Mouse (Mus musculus): Measurements from ENCODE around the gene Padi2.

Padi2 gene

DNA sequence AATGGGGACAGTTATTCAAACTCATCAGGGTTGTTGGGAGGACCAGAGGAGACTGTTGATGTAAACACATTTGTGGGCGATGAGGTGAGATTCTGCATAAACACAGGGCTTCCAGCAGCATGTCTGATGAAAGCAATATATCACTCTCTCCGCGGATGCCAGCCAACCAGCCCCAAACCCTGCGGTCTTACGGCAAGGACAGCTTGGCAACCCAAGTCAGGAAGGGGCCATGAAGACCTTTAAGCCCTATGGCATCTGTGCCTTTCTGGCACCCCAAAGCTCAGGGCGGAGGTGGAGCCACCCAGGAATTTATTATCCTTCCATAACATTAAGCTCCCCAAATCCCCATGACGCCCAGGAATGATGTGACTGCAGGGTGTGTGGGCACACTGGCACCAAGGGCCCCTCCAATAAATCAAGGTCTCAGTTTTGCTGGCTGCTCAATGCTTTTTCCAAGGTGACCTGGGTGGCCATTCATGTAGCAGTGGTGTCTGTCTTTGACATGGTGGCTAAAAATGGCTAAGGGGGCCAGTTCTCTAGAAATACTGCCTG, 53.1 kb downstream of the Padi2 start:
- no peak for DNase-seq (ENCODE audit: low spot score)

DNA sequence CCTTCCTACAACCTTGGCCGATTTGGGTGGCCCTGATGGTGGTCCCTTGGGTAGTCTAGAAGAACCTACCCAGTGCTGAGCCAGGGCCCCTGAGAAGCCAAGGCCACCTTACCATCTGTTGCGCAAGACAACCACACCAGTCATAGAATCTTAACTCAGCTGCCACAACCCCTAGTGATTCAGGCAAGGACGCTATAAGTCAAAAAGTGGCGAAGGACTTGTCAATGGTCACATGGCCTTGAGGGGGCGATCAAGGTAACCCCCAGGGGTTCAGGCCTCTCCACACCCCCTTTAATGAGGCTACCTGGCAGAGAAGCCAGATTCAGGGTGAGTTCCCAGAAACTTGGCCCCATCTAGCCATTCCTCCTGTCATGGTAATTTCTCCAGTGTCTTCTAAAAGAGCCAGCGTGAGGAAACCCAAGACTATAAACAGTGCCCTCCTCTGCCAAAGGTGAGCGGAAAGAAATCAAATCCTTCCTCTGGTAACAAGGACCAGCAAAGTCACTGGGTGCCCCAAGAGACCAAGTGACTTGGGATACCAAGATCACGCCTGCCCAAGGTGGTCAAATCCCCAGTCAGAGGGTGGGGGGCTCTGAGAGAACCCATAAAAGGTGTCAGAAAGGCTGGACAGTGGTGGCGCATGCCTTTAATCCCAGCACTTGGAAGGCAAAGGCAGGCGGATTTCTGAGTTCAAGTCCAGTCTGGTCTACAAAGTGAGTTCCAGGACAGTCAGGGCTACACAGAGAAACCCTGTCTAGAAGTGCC, 53.8 kb downstream of the Padi2 start:
- DNase-seq (ENCODE audit: low spot score) = no peak

DNA sequence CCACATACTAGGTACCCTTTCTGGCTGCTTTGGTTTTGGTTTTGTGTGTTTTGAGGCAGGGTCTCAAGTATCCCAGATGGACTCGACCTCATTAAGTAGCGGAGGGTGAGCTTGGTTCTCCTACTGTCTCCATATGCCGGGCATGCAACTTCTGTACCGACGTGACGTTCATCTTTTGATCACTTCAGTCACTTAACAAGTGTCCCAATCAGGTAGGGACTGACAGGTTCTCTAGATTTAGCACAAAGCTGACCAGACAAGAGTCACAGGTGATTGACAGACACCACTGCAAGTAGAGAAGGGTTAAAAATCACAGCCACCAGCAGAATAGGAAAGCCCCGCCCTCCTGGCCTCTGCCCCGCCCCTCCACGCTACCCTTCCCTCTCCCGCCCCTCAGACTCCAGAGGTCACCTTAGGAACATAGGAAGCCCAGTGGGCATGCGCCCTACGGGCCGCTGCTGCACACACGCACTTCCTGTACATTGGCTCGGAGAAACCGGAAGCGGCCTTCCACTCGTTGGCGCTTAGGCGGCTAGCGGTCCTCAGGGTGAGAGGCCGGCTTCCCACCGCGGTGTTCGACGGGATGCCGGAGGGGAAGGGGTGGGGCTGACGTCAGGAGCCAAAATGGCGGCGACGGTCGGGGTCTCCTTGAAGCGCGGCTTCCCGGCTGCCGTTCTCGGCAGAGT, 54.8 kb downstream of the Padi2 start, which contains the start of gene Sdhb:
Gene Sdhb (plus strand): TSS at position 423 of the 686 bp plus-strand sequence.
- DNase-seq (ENCODE audit: low spot score) = peak; percentile 93

DNA sequence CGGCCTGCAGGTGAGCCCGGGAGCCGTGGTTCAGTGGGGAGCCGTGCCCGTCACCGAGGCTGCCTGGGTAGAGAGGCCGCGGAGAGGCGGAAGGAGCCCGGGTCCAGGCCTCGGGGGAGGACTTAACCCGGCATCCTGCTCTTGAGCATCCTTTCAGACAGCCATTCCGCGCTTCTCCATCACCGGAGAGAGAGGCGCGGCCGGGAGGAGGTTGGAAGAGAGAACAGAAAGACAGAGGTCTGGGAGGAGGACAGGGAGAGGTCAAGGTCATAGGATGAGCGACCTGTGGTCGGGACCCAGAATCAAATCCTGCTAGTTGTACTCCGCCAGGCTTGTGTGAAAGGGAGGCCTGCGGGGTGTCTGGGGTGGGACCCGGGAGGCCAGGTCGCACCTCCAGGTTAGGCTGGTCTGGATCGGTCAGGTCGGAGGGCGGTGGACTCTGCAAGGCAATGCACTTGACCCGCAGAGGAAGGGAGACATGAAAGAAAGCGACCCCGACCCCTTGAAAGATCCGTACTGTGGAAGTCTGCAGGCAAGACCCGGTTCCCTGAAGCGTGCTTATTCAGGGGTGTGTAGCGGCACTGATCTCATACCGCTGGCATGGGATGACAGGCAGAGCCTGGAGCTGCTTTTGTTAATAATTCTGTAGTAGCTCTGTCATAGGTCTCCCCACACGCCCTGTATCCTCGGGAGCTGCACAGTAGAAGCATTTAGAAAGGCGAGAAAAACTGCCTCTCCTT, 55.5 kb downstream of the Padi2 start:
- no peak for DNase-seq (ENCODE audit: low spot score)

DNA sequence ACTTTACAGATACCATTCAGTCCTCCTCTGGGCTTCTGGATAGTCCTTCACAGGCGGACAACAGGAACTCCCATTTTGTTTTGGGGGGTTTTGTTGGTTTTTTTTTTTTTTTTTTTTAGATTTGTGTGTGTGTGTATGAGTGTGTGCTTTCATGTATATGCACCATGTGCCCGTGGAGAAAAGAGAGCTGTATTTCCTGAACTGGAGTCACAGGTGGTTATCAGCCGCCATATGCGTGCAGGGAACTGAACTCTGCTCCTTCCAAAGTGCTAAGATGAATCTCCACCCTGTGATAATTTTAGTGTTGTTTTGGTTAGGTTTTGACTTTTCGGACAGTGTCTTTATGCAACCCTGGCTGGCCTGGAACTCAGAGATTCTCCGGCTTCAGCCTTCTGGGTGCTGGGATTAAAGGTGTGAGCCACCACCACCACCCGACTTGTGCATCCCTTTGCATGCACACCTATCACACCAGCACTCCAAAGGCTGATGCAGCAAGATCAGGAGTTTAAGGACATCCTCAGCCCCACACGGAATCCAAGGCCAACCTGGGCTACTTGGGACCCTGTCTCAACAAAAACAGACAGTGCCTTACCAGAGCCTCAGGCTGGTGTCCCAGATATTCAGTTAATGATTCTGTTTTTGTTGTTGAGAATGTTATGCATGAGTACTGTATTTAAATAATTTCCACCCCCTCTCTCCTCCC, 56.2 kb downstream of the Padi2 start:
- DNase-seq (ENCODE audit: low spot score) = no peak

DNA sequence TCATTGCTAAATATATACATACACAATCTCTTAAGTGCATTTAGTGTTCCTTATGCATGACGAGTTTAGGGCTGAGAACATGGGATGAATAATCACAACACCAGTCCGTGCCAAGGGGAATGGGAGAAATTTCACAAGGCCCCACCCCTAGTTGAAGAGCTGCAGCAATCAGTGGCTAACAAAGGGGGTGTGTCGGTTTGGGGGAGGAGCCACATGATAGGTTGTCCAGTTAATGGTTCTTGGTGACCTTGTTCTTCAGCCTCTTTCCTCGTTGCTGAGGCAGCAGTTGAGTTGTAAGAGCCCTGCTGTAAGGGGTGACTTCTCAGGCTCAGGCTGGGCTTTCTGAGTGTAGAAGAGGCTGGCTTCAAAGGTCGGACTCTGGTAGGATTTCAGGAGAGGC, 56.8 kb downstream of the Padi2 start:
- DNase-seq (ENCODE audit: low spot score) = no peak

DNA sequence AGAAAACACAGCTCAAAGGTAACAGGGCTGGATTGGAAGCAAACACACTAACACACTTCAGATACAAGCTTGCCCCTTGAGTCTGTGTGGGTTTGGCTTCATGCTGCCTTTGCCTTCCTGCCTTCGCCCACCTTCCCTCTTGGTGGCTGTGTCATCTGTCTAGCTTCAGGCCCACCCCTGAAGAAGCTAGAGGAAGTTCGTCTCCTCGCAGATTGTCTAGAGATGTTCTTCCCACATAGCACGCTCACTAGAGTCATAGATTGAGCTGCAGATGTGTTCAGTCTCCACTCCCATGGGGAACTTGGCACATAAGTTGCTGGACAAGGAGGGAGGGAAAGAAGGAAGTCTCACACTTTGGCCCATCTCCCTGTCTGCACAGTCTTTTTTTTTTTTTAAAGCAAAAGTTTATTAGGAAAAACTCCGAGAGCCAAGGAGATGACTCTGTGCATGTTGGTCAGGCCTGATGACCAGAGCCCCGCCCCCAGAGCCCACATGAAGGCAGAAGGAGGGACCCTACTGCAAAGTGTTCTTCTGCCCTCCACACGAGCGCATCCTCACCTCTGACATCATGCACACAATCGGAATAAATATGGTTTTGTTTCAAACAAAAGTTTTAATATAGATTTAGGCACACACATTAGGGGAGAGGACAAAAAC, 57.9 kb downstream of the Padi2 start:
- no peak for DNase-seq (ENCODE audit: low spot score)

DNA sequence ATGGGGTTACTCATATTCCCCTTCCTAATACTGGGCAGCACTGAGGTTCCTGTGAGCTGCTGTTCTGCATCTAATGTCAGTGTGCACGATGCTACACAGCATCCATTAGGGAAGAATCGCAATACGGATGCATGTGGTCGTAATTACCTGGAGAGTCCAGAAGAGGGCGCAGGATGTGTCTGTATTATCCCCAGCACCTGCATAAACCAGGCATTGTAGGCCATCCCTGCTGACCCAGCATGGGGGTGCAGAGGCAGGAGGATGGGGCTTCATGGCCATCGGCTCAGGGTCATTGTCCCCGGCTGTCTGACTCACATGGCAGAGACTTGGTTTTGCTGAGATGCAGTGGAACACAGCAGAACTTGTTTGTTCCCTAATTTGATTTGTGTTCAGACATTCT, 58.5 kb downstream of the Padi2 start:
- DNase-seq (ENCODE audit: low spot score) = peak; percentile 76

DNA sequence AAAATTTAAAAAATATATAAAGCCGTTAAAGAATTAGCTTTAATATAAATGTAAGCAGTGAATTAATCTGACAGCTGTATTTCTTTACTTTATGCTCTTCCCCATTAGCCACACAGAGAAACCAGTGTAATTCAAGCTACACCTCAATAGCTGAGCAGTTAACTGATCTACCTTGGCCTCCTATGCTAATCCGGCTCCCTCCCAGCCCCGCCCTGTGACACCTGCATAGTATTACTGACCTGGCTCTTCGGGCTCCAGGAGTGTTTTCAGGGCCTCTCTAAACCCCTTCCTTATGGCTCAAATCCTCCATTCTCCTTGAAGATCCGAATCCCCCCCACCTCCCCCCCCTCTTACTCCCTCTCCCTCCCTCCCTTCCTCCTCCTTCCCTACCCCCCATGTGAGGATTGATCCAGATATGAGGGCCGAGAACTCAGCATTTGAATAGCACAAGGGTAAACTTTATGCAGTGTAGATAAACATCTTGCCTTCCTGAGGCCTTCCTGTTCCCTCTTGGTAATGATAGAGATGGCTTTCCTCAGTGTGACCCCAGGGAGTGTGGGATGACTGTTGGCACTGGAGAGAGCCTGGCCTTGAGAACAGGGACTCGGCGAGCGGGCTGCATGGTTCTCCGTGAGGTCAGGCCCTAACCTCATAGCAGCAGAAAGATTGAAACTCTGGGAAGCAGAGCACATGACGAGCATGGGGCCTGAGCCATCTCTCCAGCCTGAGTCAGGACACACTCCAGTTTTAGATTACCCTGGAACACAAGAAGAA, 61.4 kb downstream of the Padi2 start:
- no peak for DNase-seq (ENCODE audit: low spot score)

DNA sequence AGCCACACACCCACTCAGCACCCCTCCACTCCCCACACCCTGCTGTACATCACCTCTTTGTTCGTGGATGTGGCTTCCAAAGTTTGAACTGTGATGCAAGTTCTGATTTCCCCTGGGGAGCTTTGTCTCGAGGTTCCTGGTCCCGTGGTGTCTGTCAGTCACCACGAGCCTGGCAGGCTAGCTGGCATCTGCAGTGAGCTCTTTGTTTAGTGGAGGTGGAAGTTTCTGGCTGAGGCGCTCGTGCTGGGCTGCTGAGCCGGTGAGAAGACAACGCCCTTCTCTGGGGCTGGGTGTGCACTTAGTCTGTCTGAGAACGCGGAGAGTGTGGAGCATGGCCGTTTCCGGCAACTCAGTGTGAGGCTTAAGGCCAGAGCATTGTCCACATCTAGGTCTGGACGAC, 65.5 kb downstream of the Padi2 start:
- no peak for DNase-seq (ENCODE audit: low spot score)

DNA sequence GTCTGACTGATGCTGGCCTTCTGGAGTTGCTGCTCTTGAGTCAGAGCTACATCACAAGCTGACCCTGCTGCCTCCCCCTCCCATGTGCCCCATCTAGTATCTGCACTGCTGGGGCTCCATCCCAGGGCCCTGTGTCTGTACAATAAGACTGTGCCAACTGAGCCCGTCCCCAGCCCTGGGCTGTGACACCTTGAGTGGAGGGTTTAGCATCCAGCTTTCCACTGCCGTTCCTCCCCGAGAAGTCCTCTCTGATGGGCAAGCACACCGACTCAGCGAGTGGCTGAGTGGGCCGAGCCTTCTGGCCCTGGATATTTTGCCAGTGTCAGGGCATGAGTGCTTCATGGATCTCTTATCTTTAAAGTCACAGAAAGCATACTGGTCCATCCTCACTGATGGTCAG, 68.3 kb downstream of the Padi2 start:
- peak; percentile 40 for DNase-seq (ENCODE audit: low spot score)

DNA sequence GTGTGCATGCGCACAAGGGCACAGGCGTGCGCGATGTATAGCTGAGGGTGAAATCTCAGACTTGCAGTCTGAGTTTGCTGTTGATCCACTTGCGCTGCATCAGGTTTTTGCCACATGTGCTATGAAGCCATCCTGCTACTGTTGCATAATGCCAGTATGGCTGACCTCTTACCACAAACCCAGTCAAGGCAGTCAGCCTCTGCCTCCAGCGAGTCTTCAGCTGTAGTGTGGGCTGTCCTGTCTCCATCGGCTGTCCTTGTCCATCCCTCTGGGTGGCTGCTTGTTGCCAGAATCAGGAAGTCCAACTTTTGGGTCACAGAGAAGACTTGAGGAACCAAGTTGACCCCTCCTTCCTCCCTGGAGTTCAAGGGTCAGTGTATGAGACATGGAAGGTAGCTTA, 69.2 kb downstream of the Padi2 start:
- no peak for DNase-seq (ENCODE audit: low spot score)

DNA sequence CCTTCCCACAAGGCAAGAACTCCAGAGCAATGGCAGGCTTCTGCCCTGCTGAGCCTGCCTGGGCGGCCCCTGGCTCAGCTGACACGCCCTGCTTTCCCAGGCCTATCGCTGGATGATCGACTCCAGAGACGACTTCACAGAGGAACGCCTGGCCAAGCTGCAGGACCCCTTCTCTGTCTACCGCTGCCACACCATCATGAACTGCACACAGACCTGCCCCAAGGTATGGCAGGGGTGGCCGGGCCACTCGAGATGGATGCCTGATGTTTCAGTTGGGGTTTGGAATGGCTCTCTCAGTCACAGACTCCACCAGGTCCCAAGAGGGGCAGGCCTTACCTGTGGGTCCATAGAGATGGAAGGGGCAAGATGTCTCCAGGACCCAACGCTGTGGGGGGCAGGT, 71.1 kb downstream of the Padi2 start:
- DNase-seq (ENCODE audit: low spot score) = peak; percentile 40

DNA sequence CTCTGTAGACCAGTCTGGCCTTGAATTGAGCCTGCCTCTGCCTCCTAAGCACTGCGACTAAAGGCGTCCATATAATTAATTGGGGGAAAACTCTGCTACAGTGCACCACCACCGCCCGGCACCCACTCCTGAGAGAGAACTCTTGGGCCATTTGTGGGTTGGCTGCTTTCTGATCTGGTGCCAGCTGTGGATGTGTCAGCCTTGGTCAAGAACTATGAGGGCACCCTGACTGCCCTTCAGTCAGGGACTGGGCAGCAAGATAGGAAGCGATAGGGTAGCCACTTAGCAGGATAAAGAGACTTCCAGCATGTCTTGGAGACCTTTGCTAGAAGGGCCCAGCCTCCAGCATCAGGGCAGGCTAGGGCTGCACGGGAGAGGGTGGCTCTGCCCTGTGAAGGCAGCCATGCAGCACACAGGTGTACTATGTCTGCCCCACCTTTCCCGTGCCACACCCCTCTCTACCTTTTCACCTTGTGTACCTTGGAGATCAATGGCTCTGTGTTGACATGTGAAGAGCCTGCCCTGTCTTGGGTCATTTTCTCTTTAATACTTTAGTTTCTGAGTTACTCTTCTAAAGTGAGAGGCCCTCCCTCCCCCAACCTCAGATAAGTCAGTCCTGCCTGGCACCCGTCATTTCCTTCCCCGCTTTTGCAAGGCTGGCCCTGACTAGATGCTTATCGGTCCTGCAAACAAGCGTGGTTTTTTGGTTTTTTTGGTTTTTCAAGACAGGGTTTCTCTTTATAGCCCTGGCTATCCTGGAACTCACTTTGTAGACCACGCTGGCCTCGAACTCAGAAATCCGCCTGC, 71.9 kb downstream of the Padi2 start:
- peak; percentile 58 for DNase-seq (ENCODE audit: low spot score)

DNA sequence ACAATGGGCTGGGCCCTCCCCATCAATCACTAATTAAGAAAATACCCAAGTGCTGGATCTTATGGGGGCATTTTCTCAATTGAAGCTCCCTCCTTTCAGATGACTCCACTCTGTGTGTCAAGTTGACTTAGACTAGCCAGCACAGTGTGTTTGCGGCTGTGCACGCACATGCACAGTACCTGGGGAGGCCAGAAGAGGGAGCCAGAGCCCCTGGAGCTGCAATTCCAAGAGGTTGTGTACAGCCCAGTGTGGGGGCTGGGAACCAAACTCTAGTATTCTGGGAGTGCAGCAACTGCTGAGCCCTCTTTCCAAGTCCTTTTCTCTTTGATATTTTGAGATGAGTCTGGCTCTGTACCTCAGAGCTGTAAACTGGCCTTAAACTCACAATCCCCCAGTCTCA, 75.5 kb downstream of the Padi2 start:
- DNase-seq (ENCODE audit: low spot score) = peak; percentile 55

DNA sequence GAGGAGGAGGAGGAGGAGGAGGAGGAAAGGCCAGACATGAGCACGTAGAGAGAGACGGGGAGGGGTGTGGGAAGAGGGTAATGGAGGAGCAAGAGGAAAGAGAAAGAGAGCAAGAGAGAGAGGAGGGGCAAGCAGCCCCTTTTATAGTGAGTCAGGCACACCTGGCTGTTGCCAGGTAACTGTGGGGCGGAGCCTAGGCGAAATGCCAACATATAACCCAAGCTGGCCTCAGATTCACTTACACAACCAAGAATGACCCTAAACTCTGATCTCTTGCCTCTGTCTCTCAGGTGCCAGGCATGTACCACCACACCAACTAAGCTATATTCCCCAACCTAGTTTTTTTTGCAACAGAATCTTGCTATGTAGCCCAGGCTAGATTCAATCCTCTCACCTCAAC, 76.7 kb downstream of the Padi2 start:
- DNase-seq (ENCODE audit: low spot score) = peak; percentile 50

DNA sequence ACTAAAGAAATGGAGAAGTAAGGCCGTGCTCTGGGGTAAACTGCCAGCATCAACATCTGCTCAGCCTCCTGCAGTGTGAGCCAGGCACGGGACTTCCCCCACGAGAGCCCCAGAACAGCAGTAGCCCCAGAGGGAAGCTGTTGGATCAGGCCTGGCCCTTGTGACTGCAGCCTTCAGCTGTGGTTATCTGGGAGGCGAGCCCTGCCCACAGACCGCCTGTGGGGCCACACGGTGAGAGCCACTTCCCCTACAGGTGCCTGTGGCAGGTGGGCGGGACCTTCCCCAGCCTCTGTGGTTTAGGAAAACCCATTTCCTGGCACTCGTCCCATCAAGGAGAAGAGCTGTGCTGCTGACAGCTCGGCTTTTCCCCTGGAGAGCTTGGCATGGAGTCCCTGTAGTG, 77.3 kb downstream of the Padi2 start:
- DNase-seq (ENCODE audit: low spot score) = peak; percentile 59

DNA sequence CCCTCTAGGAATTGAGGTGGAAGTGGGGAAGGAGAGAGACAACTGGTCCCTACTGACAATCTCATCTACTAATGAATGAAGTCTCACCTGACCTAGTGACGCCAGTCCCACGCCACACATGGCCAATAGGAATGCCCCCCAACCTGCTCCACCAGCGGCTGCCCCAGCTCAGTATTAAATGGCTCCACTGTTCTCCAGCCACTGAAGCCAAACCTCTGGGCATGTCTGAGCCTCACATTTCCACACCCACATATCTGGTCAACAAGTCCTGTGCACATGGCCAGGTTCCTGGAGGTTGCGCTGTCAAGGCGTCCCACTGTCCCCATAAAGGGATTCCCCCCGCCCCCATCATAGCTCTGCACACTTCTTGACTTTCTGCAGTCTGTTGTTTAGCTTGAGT, 78.4 kb downstream of the Padi2 start:
- no peak for DNase-seq (ENCODE audit: low spot score)

DNA sequence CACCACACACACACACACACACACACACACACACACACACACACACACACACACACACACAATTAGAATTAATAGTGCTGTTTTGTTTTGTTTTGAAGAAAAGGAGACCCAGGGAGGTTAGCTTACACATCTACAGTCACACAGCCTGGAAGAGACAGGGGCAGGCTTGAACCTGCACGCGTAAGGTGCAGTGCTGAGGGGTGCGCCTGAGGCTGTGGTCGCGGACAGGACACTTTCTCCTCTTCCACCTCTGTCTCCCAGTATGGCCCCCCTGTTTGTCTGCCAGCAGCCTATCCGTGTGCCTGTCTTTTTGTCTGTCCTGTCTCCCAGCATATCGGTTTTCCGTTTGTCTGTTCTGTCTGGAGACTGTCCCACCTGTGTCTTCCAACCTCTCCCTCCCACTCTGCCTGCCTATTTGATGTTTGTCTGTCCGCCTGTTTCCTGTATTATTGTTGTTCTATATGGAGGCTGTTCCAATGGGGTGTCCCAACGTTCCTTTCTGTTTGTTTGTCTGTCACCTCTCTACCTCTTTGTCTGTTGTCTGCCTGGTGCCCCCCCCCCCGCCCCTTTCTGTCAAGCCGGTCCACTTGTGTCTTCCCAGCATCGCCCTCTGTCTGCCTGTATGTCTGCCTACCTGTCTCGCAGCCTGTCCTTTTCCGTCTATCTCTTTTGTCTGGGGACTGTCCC, 80.0 kb downstream of the Padi2 start:
- DNase-seq (ENCODE audit: low spot score) = peak; percentile 39
